Mouse (Mus musculus) ES-Bruce4 (cell line): ENCODE data around the gene Cfap54. TPM values are rescaled to one million over a fixed set of nuclear protein-coding genes. Genes with fewer than 3 reads are reported as not detected.

ENCODE experiments used
- H3K27ac ChIP-seq: 2 replicates; pipeline ENCODE4 v1.5.1; 2012; ENCODE audit warnings: low read length, inconsistent platforms; ENCODE audit not compliant: insufficient read depth
- H3K27me3 ChIP-seq: 2 replicates; pipeline ENCODE4 v1.6.1; 2012; ENCODE audit warnings: mild to moderate bottlenecking, low read length, inconsistent platforms; ENCODE audit not compliant: control insufficient read depth, poor library complexity, insufficient read depth, severe bottlenecking
- H3K36me3 ChIP-seq: 2 replicates; pipeline ENCODE4 v1.6.1; 2012; ENCODE audit warnings: inconsistent platforms, mild to moderate bottlenecking, low read length, moderate library complexity; ENCODE audit not compliant: control insufficient read depth, poor library complexity, insufficient read depth, severe bottlenecking
- H3K4me1 ChIP-seq: one replicate; pipeline ENCODE4 v1.8.1; 2011; ENCODE audit warnings: low read length; ENCODE audit not compliant: control insufficient read depth, insufficient read depth
- H3K4me3 ChIP-seq: 2 replicates; pipeline ENCODE4 v1.5.1; 2011; ENCODE audit warnings: low read depth, mild to moderate bottlenecking, low read length
- H3K9ac ChIP-seq: 2 replicates; pipeline ENCODE4 v1.6.1; 2012; ENCODE audit warnings: low read depth, mild to moderate bottlenecking, inconsistent platforms; ENCODE audit not compliant: poor library complexity, severe bottlenecking
- H3K9me3 ChIP-seq: replicated peaks from 2 replicates; pipeline ENCODE4 v1.6.1; 2012; ENCODE audit warnings: mild to moderate bottlenecking, low read length, inconsistent platforms; ENCODE audit not compliant: control insufficient read depth, poor library complexity, insufficient read depth, severe bottlenecking
- CTCF ChIP-seq: IDR thresholded peaks from one replicate; pipeline ENCODE4 v1.8.1; 2011; ENCODE audit warnings: low read depth, low read length
- EP300 ChIP-seq: IDR thresholded peaks from 2 replicates; pipeline ENCODE4 v1.6.1; 2011; ENCODE audit warnings: low read depth, low read length; ENCODE audit not compliant: insufficient read depth
- POLR2A ChIP-seq: IDR thresholded peaks from one replicate; pipeline ENCODE4 v1.8.1; 2011; ENCODE audit warnings: low read length; ENCODE audit not compliant: insufficient read depth
- polyA plus RNA-seq: library from polyadenylated mRNA; stranded (reverse); fragments of >200 nt; gene quantifications from 2 replicates; pipeline ENCODE4 v1.2.4, GENCODE M21; 2011; ENCODE audit warnings: low read depth; ENCODE audit not compliant: missing spikeins, insufficient read depth, insufficient read length

The Cfap54 gene
- polyA plus RNA-seq, 1 experiment = not detected

DNA sequence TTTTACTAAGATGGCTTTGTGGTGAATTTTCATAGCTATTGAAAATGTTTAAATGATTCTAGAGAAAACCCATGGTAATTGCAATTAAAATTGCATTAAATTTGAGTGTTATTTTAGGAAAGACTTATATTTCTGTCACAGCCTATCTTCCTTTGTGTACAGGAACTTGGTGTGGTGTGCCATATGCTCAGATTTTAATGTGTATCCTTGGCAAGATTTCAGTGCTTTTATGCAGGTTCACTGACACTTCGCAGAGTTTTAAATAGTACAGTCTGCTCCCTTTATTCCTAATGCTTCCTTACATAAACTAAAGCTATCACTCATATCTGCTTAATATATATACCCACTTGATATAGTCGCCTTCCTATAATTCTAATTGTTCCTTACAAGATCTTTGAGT lies 90.8 kb downstream of the Cfap54 start:
- H3K9ac ChIP-seq = no peak overlapping the region
- no peaks in the 10 kb centered on the region for H3K4me1 ChIP-seq
- no peaks in the 10 kb centered on the region for H3K36me3 ChIP-seq
- no peaks in the 10 kb centered on the region for H3K9me3 ChIP-seq
- TF ChIP-seq EP300 = no peak
- no peak for TF ChIP-seq CTCF
- TF ChIP-seq POLR2A = no peak
- H3K27me3 ChIP-seq = no peaks in the 10 kb centered on the region
- H3K4me3 ChIP-seq = no peak overlapping the region
- H3K27ac ChIP-seq = no peak overlapping the region

DNA sequence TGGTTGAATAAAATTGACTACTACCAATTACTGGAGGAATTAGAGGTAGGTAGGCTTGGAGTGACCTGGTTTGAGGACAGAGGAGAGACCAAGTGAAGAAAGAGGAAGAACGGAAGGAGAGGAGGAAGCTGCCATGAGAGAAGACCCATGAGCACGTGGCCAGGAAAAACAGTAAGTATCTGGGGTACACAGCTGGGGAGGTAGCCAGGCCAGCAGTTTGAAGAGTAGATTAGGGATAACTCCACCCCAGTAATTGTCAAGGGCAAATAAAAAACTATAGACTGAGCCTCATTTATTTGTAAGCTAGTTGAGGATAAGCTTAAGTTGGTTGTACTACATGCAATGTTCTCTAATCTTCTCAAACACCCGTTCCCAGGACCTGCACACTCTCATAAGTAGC lies 116.3 kb downstream of the Cfap54 start:
- Histone ChIP-seq H3K4me3 (no peak overlapping the region), H3K4me1 (no peaks in the 10 kb centered on the region), H3K27ac (no peak overlapping the region), H3K36me3 (no peaks in the 10 kb centered on the region), H3K9ac (no peak overlapping the region), H3K9me3 (no peaks in the 10 kb centered on the region), H3K27me3 (no peaks in the 10 kb centered on the region)
- TF ChIP-seq EP300 = no peak
- no peak for TF ChIP-seq CTCF
- no peak for TF ChIP-seq POLR2A

DNA sequence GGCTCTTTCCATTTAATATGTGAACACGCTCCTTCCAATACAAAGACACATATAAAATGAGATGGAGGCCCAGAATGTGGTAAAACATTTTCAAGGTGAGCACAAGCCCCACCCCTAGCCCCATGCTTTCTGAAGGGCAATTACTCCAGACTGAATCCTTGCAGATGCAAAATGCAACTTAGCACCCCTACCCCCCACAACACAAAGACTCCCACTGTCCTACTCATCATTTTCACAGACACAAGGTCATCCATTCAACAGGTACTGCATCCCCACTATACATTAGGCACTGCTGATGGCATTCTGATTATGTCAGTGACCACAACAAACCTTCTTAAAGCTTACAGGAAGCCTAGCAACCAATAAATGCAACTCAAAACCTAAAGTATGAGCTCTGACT lies 131.4 kb downstream of the Cfap54 start:
- no peaks in the 10 kb centered on the region for H3K36me3 ChIP-seq
- no peak overlapping the region for H3K27ac ChIP-seq
- no peaks in the 10 kb centered on the region for H3K9me3 ChIP-seq
- no peaks in the 10 kb centered on the region; the same call in 1 of the 2 replicates for H3K27me3 ChIP-seq
- TF ChIP-seq CTCF (no peak), EP300 (no peak), POLR2A (no peak)
- no peak overlapping the region for H3K9ac ChIP-seq
- H3K4me1 ChIP-seq = no peaks in the 10 kb centered on the region
- no peak overlapping the region for H3K4me3 ChIP-seq

DNA sequence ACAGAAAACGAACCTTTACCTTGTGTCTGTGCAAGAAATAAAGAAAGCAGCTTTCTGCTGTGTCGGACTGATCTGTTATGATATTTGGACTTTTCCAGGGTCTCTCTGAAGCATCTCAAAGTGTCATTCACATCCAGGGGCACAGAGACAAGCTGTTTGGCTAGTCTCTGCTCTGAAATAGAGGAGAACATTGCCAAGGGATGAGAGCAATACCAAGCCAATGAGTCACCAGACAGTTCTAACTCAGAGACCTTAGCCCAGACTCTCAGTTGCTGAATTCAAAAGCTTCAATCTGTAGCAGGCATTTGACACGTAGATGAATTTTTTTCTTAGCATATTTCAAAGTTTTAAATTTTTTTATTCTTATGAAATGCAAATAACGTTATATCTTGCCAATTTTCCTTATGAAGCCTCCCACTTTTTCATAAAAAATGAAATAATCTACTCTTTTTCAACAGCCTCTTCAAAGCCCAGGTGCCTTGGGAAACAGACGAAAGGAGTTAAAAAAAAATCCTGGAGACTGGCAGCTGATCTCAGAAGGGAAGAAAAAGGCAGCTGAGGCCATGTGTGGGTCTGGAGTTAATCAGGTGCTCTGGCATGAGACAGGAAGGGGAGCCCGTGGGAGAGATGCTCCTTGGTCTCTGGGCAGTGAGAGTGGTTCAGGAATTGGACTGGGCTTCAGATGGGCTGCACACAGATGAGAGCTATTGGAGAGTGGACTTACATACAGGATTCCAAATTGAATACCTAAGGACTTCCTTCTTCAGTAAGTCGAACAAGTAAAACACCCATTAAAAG lies 138.4 kb downstream of the Cfap54 start:
- Histone ChIP-seq H3K36me3 (no peaks in the 10 kb centered on the region), H3K9me3 (no peaks in the 10 kb centered on the region), H3K4me3 (no peak overlapping the region), H3K9ac (no peak overlapping the region), H3K27me3 (no peaks in the 10 kb centered on the region), H3K4me1 (no peaks in the 10 kb centered on the region), H3K27ac (no peak overlapping the region)
- TF ChIP-seq POLR2A (no peak), EP300 (no peak), CTCF (no peak)

DNA sequence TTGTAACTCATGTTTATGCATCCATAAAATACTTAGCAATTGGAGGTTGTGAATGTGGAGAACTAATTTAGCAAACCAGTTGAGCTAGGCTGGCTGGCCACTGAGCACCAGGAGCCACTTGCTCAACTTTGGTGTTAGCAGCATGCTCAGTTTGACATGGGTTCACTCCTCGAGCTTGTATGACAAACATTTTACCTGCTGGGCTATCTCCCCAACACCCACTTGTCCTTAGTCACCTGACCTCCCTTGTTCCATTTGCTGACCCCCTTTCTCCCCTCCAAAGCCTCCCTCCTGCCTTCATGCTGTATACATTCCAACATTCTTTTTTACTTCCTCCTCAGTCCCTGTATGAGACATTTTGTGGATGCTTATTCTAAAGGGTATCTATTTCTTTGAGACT lies 139.8 kb downstream of the Cfap54 start:
- no peaks in the 10 kb centered on the region for H3K36me3 ChIP-seq
- H3K9ac ChIP-seq = no peak overlapping the region
- no peak overlapping the region for H3K4me3 ChIP-seq
- H3K27me3 ChIP-seq = no peaks in the 10 kb centered on the region; the same call in 1 of the 2 replicates
- no peak overlapping the region for H3K27ac ChIP-seq
- H3K4me1 ChIP-seq = no peaks in the 10 kb centered on the region
- no peaks in the 10 kb centered on the region for H3K9me3 ChIP-seq
- TF ChIP-seq POLR2A (no peak), EP300 (no peak), CTCF (no peak)

DNA sequence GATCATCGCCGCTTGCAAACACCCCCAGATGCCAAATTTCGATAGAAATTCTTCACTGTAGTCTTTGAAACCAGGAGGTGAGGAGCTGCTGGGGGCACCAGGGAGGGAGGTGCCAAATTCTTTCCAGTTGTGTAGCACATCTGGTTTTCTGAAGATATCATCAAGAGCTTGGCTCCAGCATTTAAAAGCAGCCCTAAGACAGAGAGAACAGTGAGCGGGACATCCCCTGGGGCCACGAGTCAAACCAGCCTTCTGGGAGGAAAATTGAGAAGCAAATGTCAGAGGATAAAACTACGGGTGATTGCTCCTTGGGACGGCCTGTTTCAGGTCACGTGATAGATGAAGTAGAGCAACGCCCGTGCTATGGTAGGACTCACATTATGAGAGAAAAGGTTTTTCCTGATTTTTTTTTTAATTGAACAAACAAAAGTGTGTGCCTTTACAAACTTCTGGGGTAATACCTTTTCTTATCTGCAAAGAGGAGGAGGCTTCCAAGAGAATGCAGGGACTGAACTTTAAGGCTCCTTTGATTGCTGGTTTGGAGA lies 143.6 kb downstream of the Cfap54 start:
- Histone ChIP-seq H3K9me3 (no peaks in the 10 kb centered on the region), H3K36me3 (no peaks in the 10 kb centered on the region), H3K4me3 (no peak overlapping the region), H3K9ac (no peak overlapping the region), H3K4me1 (no peaks in the 10 kb centered on the region), H3K27ac (no peak overlapping the region), H3K27me3 (no peaks in the 10 kb centered on the region; the same call in 1 of the 2 replicates)
- no peak for TF ChIP-seq POLR2A
- no peak for TF ChIP-seq CTCF
- no peak for TF ChIP-seq EP300
